Mouse (Mus musculus) testis, adult 2 months (tissue): ENCODE measurements around the gene Irf8.

Experiments used
- CTCF ChIP-seq: fragments of 200-500 bp; IDR thresholded peaks from 2 replicates; pipeline ENCODE4 v1.5.1; 2012; ENCODE audit warnings: low read depth, mild to moderate bottlenecking, inconsistent platforms, low read length, moderate library complexity; ENCODE audit not compliant: control insufficient read depth, insufficient read depth, insufficient replicate concordance
- POLR2A ChIP-seq: fragments of 200-500 bp; IDR thresholded peaks from 2 replicates; pipeline ENCODE4 v1.6.1; 2012; ENCODE audit warnings: low read depth, mild to moderate bottlenecking, inconsistent platforms, low read length, moderate library complexity; ENCODE audit not compliant: control insufficient read depth

DNA sequence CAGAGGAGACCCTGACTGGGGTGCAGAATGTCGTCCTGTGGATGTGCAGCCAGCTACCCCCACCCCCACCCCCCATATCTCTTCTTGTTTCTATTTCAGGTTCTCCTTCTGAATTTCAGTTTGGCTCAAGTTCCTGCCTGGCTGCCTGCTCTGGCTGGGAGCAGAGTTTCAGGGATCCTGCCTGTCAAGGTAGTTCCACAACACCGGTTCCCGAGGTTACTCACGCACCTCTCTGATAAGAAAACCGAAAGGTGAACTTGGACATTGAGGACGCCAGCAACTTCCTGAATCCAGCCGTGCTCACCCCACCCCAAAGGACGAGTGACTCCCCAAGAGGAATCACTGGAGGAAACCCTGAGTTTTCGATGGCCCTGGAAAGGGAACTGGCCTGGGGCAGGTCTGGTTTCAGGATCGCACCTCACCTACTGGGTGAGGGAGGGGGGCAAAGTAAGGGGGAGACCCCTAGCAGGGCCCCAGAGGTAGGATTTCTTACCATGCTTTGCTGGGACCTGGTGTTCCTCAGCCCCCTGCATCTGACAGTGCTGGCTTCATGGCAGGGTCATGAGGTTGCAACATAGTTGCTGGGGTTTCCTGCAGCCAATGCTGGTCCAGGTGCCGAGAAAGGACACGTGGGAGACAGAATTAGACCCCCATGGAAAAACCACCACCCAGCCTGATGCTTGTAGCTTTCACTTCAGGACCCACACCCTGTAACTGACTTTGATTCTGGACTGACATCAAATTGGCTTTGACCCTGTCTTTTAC, 32.5 kb downstream of the Irf8 start:
- TF ChIP-seq POLR2A: no peak
- no peak for TF ChIP-seq CTCF
